Mouse (Mus musculus): ENCODE results near the gene Psmb10. TPM values are rescaled to one million over a fixed set of nuclear protein-coding genes. Genes with fewer than 3 reads are reported as not detected.

Psmb10 gene
- polyA plus RNA-seq, 2 experiments: 31.8 to 38.8 TPM

- Histone ChIP-seq H3K9me3 (ENCODE audit: control insufficient read depth, low read length) (no peaks in the 10 kb centered on the region), H3K4me2 (replicated peaks; ENCODE audit: low read depth, low read length, severe bottlenecking) (no peak within 1 kb of the TSS), H3K9ac (ENCODE audit: low read depth, low read length, severe bottlenecking) (no peak within 1 kb of the TSS), H3K4me3 (replicated peaks; ENCODE audit: low read length) (no peak within 1 kb of the TSS), H3K4me1 (ENCODE audit: control insufficient read depth, insufficient read depth, low read length) (peaks cover 16% of the 10 kb centered on the region), H3K36me3 (ENCODE audit: control insufficient read depth, insufficient read depth, low read length) (peaks cover 40% of the 10 kb centered on the region), H3K27ac (replicated peaks; ENCODE audit: low read depth, low read length) (no peak within 1 kb of the TSS), H3K27me3 (ENCODE audit: control insufficient read depth, insufficient read depth, low read length) (no peaks in the 10 kb centered on the region)
- DNase-seq (ENCODE audit: low spot score) (no peak), ATAC-seq (ENCODE audit: low FRiP score, low read depth) (no peak)
- 86% methylated on average over 2 of the region's 2 CpGs for WGBS
- TF ChIP-seq POLR2A (IDR thresholded peaks at IDR 0.05; ENCODE audit: borderline replicate concordance, extremely low read depth, insufficient read depth, insufficient read length): no peak
Observed at GRCm38 (mm10) chr8:105933762-105934161, 4.5 kb downstream of the Psmb10 start, which contains the start of gene Ctrl. TSS of gene Ctrl (minus strand) at chr8:105933862.

GRCm38 (mm10) chr8:105932525-105932924 lies 5.7 kb downstream of the Psmb10 start:
- Histone ChIP-seq H3K4me1 (ENCODE audit: control insufficient read depth, insufficient read depth, low read length) (peaks cover 9% of the 10 kb centered on the region), H3K4me3 (replicated peaks; ENCODE audit: low read length) (no peak overlapping the region), H3K27me3 (ENCODE audit: control insufficient read depth, insufficient read depth, low read length) (no peaks in the 10 kb centered on the region), H3K27ac (replicated peaks; ENCODE audit: low read depth, low read length) (no peak overlapping the region), H3K9ac (ENCODE audit: low read depth, low read length, severe bottlenecking) (no peak overlapping the region), H3K4me2 (replicated peaks; ENCODE audit: low read depth, low read length, severe bottlenecking) (no peak overlapping the region), H3K9me3 (ENCODE audit: control insufficient read depth, low read length) (no peaks in the 10 kb centered on the region), H3K36me3 (ENCODE audit: control insufficient read depth, insufficient read depth, low read length) (peaks cover 40% of the 10 kb centered on the region)
- no peak for TF ChIP-seq POLR2A (IDR thresholded peaks at IDR 0.05; ENCODE audit: borderline replicate concordance, extremely low read depth, insufficient read depth, insufficient read length)
- DNase-seq (ENCODE audit: low spot score) (no peak), ATAC-seq (ENCODE audit: low FRiP score, low read depth) (no peak)
- WGBS: 91% methylated on average over 11 of the region's 11 CpGs

- DNase-seq (ENCODE audit: low spot score): no peak
Observed at GRCm38 (mm10) chr8:105931271-105931670, 7.0 kb downstream of the Psmb10 start.

GRCm38 (mm10) chr8:105930602-105931001 lies 7.6 kb downstream of the Psmb10 start:
- DNase-seq (ENCODE audit: low spot score) (no peak), ATAC-seq (ENCODE audit: low FRiP score, low read depth) (peak; percentile 54; the same call in 1 of the 2 replicates)
- Histone ChIP-seq H3K36me3 (ENCODE audit: control insufficient read depth, insufficient read depth, low read length) (peaks cover 47% of the 10 kb centered on the region), H3K4me3 (replicated peaks; ENCODE audit: low read length) (no peak overlapping the region), H3K27me3 (ENCODE audit: control insufficient read depth, insufficient read depth, low read length) (no peaks in the 10 kb centered on the region), H3K4me1 (ENCODE audit: control insufficient read depth, insufficient read depth, low read length) (no peaks in the 10 kb centered on the region), H3K4me2 (replicated peaks; ENCODE audit: low read depth, low read length, severe bottlenecking) (no peak overlapping the region), H3K9ac (ENCODE audit: low read depth, low read length, severe bottlenecking) (no peak overlapping the region), H3K27ac (replicated peaks; ENCODE audit: low read depth, low read length) (no peak overlapping the region), H3K9me3 (ENCODE audit: control insufficient read depth, low read length) (no peaks in the 10 kb centered on the region)
- WGBS: 16% methylated on average over 8 of the region's 8 CpGs
- TF ChIP-seq POLR2A (IDR thresholded peaks at IDR 0.05; ENCODE audit: borderline replicate concordance, extremely low read depth, insufficient read depth, insufficient read length): no peak

More at GRCm38 (mm10) chr8:105931271-105931670, 7.0 kb downstream of the Psmb10 start:
- H3K9me3 ChIP-seq (ENCODE audit: control insufficient read depth, low read length): no peaks in the 10 kb centered on the region
- no peak overlapping the region for H3K9ac ChIP-seq (ENCODE audit: low read depth, low read length, severe bottlenecking)
- H3K27me3 ChIP-seq (ENCODE audit: control insufficient read depth, insufficient read depth, low read length): no peaks in the 10 kb centered on the region
- H3K36me3 ChIP-seq (ENCODE audit: control insufficient read depth, insufficient read depth, low read length): peaks cover 44% of the 10 kb centered on the region
- H3K4me2 ChIP-seq (replicated peaks; ENCODE audit: low read depth, low read length, severe bottlenecking): no peak overlapping the region
- H3K27ac ChIP-seq (replicated peaks; ENCODE audit: low read depth, low read length): no peak overlapping the region
- no peak for TF ChIP-seq POLR2A (IDR thresholded peaks at IDR 0.05; ENCODE audit: borderline replicate concordance, extremely low read depth, insufficient read depth, insufficient read length)
- 95% methylated on average over 3 of the region's 3 CpGs for WGBS
- H3K4me3 ChIP-seq (replicated peaks; ENCODE audit: low read length): no peak overlapping the region
- no peak for ATAC-seq (ENCODE audit: low FRiP score, low read depth)
- peaks cover 5% of the 10 kb centered on the region for H3K4me1 ChIP-seq (ENCODE audit: control insufficient read depth, insufficient read depth, low read length)

- Histone ChIP-seq H3K4me2 (replicated peaks; ENCODE audit: low read depth, low read length, severe bottlenecking) (no peak overlapping the region), H3K9ac (ENCODE audit: low read depth, low read length, severe bottlenecking) (no peak overlapping the region), H3K4me1 (ENCODE audit: control insufficient read depth, insufficient read depth, low read length) (no peaks in the 10 kb centered on the region), H3K36me3 (ENCODE audit: control insufficient read depth, insufficient read depth, low read length) (peaks cover 19% of the 10 kb centered on the region), H3K27ac (replicated peaks; ENCODE audit: low read depth, low read length) (no peak overlapping the region), H3K27me3 (ENCODE audit: control insufficient read depth, insufficient read depth, low read length) (no peaks in the 10 kb centered on the region), H3K9me3 (ENCODE audit: control insufficient read depth, low read length) (no peaks in the 10 kb centered on the region), H3K4me3 (replicated peaks; ENCODE audit: low read length) (no peak overlapping the region)
- WGBS: 65% methylated on average over 3 of the region's 3 CpGs
- ATAC-seq (ENCODE audit: low FRiP score, low read depth): no peak
- no peak for TF ChIP-seq POLR2A (IDR thresholded peaks at IDR 0.05; ENCODE audit: borderline replicate concordance, extremely low read depth, insufficient read depth, insufficient read length)
- no peak for DNase-seq (ENCODE audit: low spot score)
Observed at GRCm38 (mm10) chr8:105925123-105925522, 13.1 kb downstream of the Psmb10 start.

- WGBS: 87% methylated on average over 3 of the region's 3 CpGs
- no peak for TF ChIP-seq POLR2A (IDR thresholded peaks at IDR 0.05; ENCODE audit: borderline replicate concordance, extremely low read depth, insufficient read depth, insufficient read length)
Observed at GRCm38 (mm10) chr8:105919390-105919789, 18.9 kb downstream of the Psmb10 start.

More at GRCm38 (mm10) chr8:105919390-105919789, 18.9 kb downstream of the Psmb10 start:
- Histone ChIP-seq H3K4me3 (replicated peaks; ENCODE audit: low read length) (no peak overlapping the region), H3K4me2 (replicated peaks; ENCODE audit: low read depth, low read length, severe bottlenecking) (no peak overlapping the region), H3K9me3 (ENCODE audit: control insufficient read depth, low read length) (no peaks in the 10 kb centered on the region), H3K27ac (replicated peaks; ENCODE audit: low read depth, low read length) (no peak overlapping the region), H3K4me1 (ENCODE audit: control insufficient read depth, insufficient read depth, low read length) (no peaks in the 10 kb centered on the region), H3K9ac (ENCODE audit: low read depth, low read length, severe bottlenecking) (no peak overlapping the region), H3K36me3 (ENCODE audit: control insufficient read depth, insufficient read depth, low read length) (peaks cover 31% of the 10 kb centered on the region), H3K27me3 (ENCODE audit: control insufficient read depth, insufficient read depth, low read length) (no peaks in the 10 kb centered on the region)
- ATAC-seq (ENCODE audit: low FRiP score, low read depth): no peak
- no peak for DNase-seq (ENCODE audit: low spot score)
